Mouse (Mus musculus): Measurements from ENCODE around the gene Crhr1.

DNA sequence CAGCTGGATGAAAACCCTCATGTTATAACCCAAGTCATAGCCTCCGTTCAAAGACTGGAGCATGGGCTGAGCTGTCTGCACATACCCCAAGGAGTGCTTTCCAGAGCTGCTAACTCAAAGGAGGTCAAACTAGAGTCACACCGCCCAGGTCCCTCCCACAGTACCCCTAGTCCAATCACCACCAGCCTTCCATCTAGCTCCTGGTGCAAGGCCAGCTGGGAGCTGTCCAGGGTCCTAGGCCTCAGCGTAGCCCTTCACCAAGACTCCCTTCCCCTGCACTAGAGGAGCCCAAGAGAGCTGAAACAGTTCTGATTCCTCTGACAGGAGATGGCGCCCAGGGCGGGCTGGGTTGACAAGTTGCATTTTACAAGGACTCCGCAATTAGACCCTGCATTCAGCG is 18.0 kb upstream of the Crhr1 start:
- TF ChIP-seq CTCF (conservative IDR thresholded peaks at IDR 0.05; ENCODE audit: low read length) (no peak), POU5F1 (IDR thresholded peaks at IDR 0.05; ENCODE audit: borderline replicate concordance, low read length) (no peak)

All from E14TG2a.4 (cell line).